Mouse (Mus musculus): ENCODE measurements at regions not wholly inside any gene's neighbourhood (a gene's known extent, or its start where the extent isn't known, plus 50 kb on each side); places are given as distances from the start of the nearest gene placed in this dataset.

- no peak for ATAC-seq
Observed at GRCm38 (mm10) chr6:111621684-111622480, 651.7 kb upstream of the Lmcd1 start.

DNA sequence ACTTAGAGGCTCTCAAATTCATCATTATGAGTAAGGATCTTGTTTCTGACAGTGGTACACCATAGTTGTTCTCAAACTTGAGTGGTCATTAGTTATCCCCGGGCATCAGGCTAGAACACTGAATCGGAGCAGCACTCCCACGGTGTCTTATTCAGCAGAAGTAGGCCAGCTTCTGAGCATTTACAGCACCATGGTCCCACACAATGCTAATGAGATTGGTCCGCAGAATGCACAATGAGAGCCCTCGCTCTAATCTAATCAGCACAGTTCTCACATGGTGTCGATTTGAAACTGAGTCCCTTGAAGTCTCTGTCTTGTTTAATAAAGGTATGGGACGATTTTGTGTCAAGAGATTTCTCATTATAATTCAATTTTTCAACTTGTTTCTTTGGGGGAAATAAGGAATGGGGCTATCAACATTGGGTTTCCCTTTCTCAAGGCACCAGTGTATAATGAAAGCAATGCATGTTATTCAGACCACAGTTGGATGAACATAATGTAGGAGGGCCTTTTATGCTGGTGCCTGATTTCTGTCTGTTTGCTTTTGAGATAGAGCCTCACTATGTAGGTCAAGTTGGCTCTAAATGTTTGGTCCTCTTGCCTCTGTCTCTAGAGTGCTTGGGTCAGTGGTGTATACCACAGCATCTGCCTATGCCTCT, 650.9 kb upstream of the Lmcd1 start:
- ATAC-seq: no peak

DNA sequence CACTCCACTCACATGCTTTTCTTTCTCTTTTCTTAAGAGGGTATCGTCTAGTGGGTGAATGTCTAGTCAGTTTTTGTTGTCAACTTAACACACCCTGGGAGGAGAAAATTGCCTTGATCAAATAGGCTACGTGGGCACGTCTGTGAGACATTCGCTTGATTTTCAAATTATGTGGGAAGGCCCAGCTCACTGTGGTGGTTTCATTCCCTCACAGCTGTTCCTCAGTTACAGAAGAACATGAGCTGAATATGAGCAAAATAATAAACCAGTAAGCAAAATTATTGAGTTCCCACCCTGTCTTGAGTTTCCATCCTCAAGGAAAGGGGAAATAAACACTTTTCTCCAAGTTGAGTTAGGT, 650.4 kb upstream of the Lmcd1 start:
- ATAC-seq: no peak

- no peak for ATAC-seq
Observed at GRCm38 (mm10) chr6:111625501-111625900, 648.1 kb upstream of the Lmcd1 start.

- ATAC-seq: no peak
Observed at GRCm38 (mm10) chr6:111652736-111653135, 620.8 kb upstream of the Lmcd1 start.

GRCm38 (mm10) chr6:111659957-111660356, 613.6 kb upstream of the Lmcd1 start:
- no peak for ATAC-seq

GRCm38 (mm10) chr6:111664603-111665002, 609.0 kb upstream of the Lmcd1 start:
- no peak for ATAC-seq

- ATAC-seq: no peak
Observed at GRCm38 (mm10) chr6:111684911-111685310, 588.6 kb upstream of the Lmcd1 start.

GRCm38 (mm10) chr6:111702864-111703263, 570.7 kb upstream of the Lmcd1 start:
- ATAC-seq: no peak

- no peak for ATAC-seq
Observed at GRCm38 (mm10) chr6:111708277-111708676, 565.3 kb upstream of the Lmcd1 start.

GRCm38 (mm10) chr6:111725969-111726368, 547.6 kb upstream of the Lmcd1 start:
- no peak for ATAC-seq

- no peak for ATAC-seq
Observed at GRCm38 (mm10) chr6:111730381-111730780, 543.2 kb upstream of the Lmcd1 start.

GRCm38 (mm10) chr6:111733926-111734325, 539.6 kb upstream of the Lmcd1 start:
- ATAC-seq: no peak

DNA sequence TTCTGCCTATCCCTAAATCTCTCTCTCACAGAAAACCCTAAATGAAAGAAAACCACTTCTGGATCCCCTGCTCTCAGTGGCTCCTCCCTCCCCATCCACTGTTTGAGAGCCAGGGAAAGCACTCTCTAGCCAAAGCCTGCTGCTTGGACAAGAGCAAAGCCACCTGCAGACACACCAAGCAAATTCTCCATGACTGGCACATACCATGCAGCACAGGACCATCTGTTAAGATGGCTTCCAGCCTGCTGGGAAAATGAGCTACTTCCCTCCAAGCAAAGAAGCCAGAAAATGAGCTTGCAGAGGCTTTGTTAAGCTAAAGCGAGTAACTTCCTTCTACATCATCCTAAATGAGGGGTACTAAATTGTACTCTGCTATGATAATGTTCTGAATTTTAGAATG, 534.6 kb upstream of the Lmcd1 start:
- no peak for ATAC-seq

DNA sequence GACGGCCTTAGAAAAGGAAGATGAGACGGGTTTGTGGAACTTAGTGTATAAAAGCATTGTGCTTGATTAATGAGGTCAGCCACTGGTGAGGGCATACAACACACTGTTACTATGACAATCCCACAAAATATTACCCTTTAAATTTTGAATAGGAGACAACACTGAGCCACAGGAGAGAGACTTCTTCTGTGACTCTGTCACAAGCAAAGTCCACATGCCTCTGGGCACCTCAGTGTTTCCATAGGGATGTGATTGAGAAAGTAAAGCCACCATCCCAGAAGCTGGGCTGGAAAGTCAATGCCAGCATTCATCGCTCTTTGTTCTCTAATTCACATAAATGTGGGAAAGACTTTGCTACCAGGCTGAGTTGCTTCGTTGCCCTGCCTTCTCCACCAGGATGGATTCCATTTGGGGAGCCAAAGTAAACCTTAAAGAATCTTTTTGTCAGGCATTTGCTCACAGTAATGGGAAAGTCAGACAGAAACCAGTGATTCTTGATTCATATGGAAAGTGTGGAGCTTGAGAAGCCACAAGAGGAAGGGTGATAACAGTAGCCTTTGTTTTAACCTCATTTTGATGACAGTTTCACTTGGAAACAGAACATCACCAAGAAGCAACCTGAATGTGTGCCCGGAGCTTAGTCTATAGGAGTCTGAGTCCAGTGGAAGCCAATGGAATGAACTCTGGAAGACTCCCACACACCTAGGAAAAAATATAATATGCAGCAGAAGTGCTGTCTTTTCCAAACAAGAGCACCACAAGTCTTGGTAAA, 491.7 kb upstream of the Lmcd1 start:
- ATAC-seq: no peak

DNA sequence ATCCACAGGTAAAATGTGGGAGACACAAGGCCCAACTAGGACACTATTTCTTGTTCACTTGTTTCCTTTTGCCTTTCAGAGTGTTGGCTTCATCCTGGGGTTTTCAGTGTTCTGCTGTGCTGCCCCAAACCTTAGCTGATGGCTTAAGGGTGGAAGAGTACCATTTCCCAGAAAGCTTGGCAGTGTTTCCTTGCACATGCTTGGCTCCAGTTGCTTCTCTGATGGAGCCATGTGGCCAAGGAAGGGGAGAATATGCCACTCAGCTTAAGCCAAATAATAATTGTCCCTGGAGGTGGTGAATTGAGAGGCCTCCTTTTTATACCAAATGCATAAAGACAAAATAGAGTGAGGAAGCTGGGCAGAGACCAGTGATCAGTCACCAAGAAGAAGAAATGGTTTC, 464.9 kb upstream of the Lmcd1 start:
- no peak for ATAC-seq

DNA sequence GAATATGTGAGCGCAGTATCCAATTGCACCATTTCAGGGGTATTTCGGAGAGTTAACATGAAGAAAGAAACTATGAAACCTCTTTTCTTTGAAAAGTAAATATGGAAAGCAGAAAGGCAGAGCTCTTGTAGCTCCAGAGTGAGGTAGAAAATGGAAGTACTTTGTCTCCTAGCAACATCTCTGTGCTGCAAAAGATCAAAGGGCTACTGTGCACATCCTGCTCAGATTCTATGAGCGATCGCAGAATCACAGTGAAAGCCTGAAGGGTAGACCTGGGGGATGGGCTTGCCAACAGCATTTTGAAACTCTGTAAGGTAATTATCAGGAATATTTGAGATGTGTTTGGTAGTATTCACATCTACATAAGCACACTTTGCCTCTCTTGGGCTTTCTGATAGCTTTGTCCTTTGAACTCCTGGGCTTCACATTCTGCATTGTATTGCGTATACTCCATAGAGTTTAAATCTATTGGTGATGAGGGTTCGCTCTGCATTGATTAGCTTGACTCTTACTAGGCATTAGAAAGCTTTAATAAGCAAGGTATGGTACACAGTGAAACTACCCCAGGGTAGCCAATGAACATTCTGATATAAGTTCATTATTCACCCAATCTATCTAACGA, 459.5 kb upstream of the Lmcd1 start:
- ATAC-seq: no peak

- ATAC-seq: no peak
Observed at GRCm38 (mm10) chr6:111815150-111815549, 458.4 kb upstream of the Lmcd1 start.

GRCm38 (mm10) chr6:111820265-111820664, 453.3 kb upstream of the Lmcd1 start:
- ATAC-seq: no peak

DNA sequence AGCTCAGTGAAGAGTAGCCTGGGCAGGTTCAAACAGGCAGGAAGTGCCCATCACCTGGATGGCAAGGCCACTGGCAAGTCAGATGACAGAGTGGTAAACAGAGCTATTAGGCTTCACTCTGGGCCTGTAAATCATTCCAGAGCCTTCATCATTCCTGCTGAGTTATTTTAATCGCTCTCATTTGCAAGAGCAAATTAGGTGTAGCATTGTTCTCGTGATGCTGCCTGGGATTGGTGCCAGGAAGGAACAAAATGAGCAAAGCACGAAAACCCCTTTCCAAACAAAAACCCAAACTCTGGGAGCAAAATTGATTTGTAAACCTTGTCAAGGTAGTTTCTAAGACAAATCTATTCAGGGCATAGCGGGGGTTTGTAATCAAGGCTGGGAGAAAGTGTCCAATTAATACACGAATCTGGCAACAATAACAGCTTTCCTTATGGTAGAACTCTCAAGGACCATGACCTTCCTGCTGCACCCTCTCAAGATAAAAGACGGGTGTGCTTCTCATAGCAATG, 429.2 kb upstream of the Lmcd1 start:
- no peak for ATAC-seq

- ATAC-seq: no peak
Observed at GRCm38 (mm10) chr6:111866101-111866598, 407.4 kb upstream of the Lmcd1 start.

- no peak for ATAC-seq
Observed at GRCm38 (mm10) chr6:111882557-111882956, 391.0 kb upstream of the Lmcd1 start.

- ATAC-seq: no peak
Observed at GRCm38 (mm10) chr6:111883946-111884345, 389.6 kb upstream of the Lmcd1 start.

All from activated CD4-positive, CD25-positive, alpha-beta regulatory T cell, adult 4 months (primary cell).